Mouse (Mus musculus) kidney, embryonic 16.5 days (tissue): ENCODE results near the gene Pogz. TPM values are rescaled to one million over a fixed set of nuclear protein-coding genes. Genes with fewer than 3 reads are reported as not detected.

ENCODE experiments used
- ATAC-seq: fragments of 200-750 bp; cut with Nextera tagmentation; 2 replicates; pipeline ENCODE4 v1.8.0; 2017; ENCODE audit warnings: moderate TSS enrichment; ENCODE audit not compliant: low FRiP score, low TSS enrichment
- H3K27ac ChIP-seq: fragments of 300-500 bp; sonication (generic); 2 replicates; pipeline ENCODE4 v1.5.1; 2014; ENCODE audit warnings: low read length
- H3K27me3 ChIP-seq: fragments of 300-500 bp; sonication (generic); 2 replicates; pipeline ENCODE4 v1.6.1; 2014; ENCODE audit warnings: low read length, control low read depth, mixed read lengths; ENCODE audit not compliant: insufficient read depth
- H3K36me3 ChIP-seq: fragments of 300-500 bp; sonication (generic); 2 replicates; pipeline ENCODE4 v1.6.1; 2014; ENCODE audit warnings: low read length, control low read depth, mixed read lengths; ENCODE audit not compliant: insufficient read depth
- H3K4me1 ChIP-seq: fragments of 300-500 bp; sonication (generic); 2 replicates; pipeline ENCODE4 v1.6.1; 2014; ENCODE audit warnings: low read length, control low read depth, mixed read lengths; ENCODE audit not compliant: insufficient read depth
- H3K4me2 ChIP-seq: fragments of 300-500 bp; sonication (generic); replicated peaks from 2 replicates; pipeline ENCODE4 v1.6.1; 2014; ENCODE audit warnings: low read depth, low read length
- H3K4me3 ChIP-seq: fragments of 300-500 bp; sonication (generic); 2 replicates; pipeline ENCODE4 v1.5.1; 2014; ENCODE audit warnings: mild to moderate bottlenecking, low read length
- H3K9ac ChIP-seq: fragments of 300-500 bp; sonication (generic); replicated peaks from 2 replicates; pipeline ENCODE4 v1.6.1; 2014; ENCODE audit warnings: low read length
- H3K9me3 ChIP-seq: fragments of 300-500 bp; sonication (generic); 2 replicates; pipeline ENCODE4 v1.6.1; 2016; ENCODE audit warnings: low read length, control low read depth
- WGBS: fragments of 180-500 bp; shearing (Covaris S2); extraction: QIAGEN DNeasy Blood & Tissue Kit; methylation state at CpG from one replicate; pipeline ENCODE4 v1.1.7; 2014; 5-methylcytosine and 5-hydroxymethylcytosine counted together
- polyA plus RNA-seq: library from polyadenylated mRNA; unstranded; fragments of >200 nt; fragmentation: Nextera tagmentation; extraction: Ambion mirVana; gene quantifications from 2 replicates; pipeline ENCODE4 v1.2.1, GENCODE M21; 2015

The Pogz gene
- polyA plus RNA-seq = 15.9 and 21.0 TPM in 2 replicates

DNA sequence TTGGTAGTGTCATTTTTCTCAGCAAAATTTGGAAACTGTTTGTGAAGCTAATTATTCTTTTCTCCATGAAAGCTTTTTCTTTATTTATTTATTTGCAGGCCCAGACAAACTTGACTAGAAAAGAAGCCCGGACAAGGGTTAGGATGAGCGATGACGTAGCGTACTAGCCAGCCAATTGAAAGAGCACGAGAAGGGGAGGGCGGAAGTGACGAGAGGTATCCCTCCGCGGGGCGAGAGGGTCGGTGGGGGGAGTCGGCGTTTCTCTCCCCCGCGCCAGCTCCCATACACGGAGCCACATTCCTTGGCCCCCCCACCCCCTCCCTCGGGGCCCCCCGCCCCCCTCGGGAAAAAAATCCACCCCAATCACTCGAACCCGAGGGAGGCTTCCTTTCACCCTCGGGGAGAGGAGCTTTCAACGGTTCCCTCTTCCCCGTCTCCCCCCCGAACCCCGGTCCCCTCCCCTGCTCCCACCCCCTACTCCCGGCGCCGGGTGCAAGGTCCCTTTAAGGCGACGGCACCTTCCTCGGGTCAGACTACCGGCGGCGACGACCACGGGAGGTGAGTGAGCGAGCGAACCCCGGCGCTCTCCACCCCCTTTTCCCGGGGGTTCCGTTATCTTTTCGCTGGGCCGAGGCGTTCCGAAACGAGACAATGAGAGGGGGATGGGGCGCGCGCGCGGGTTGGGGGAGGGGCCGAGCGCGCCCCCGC, at the start of gene Pogz:
Pogz (plus strand) TSS at position 385 of the 708 bp plus-strand sequence.
- peak within 1 kb of the TSS; percentile 77 for H3K4me3 ChIP-seq
- H3K27ac ChIP-seq = peak within 1 kb of the TSS; percentile 98
- no peaks in the 10 kb centered on the region for H3K9me3 ChIP-seq
- WGBS = 0% methylated on average over 47 of the region's 57 CpGs
- peak; percentile 90 for ATAC-seq
- H3K4me1 ChIP-seq = peaks cover 4% of the 10 kb centered on the region; the same call in 1 of the 2 replicates
- no peaks in the 10 kb centered on the region for H3K27me3 ChIP-seq
- no peaks in the 10 kb centered on the region for H3K36me3 ChIP-seq
- peak within 1 kb of the TSS; percentile 96 for H3K9ac ChIP-seq
- H3K4me2 ChIP-seq = peak within 1 kb of the TSS; percentile 72

DNA sequence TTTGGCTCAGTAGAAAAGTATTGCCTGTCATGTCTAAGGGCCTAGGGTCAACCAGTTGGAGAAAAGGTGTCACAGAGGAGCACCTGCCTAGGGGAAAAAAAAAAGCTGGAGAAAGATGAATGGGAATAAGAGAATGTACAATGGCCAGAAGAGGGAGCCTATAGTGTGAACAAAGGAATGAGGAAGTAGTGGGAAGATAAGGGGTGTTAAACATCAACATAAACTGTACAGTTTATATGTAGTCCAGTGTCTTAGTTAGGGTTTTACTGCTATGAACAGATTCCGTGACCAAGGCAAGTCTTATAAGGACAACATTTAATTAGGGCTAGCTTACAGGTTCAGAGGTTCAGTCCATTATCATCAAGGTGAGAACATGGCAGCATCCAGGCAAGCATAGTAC, 48.3 kb upstream of the Pogz start:
- Histone ChIP-seq H3K9me3 (peaks cover 3% of the 10 kb centered on the region; the same call in 1 of the 2 replicates), H3K27ac (no peak overlapping the region), H3K27me3 (no peaks in the 10 kb centered on the region; the same call in 1 of the 2 replicates), H3K9ac (no peak overlapping the region), H3K36me3 (no peaks in the 10 kb centered on the region), H3K4me3 (no peak overlapping the region), H3K4me1 (peaks cover 5% of the 10 kb centered on the region; the same call in 1 of the 2 replicates), H3K4me2 (no peak overlapping the region)
- WGBS = 93% methylated on average over 1 of the region's 1 CpGs
- ATAC-seq = no peak

DNA sequence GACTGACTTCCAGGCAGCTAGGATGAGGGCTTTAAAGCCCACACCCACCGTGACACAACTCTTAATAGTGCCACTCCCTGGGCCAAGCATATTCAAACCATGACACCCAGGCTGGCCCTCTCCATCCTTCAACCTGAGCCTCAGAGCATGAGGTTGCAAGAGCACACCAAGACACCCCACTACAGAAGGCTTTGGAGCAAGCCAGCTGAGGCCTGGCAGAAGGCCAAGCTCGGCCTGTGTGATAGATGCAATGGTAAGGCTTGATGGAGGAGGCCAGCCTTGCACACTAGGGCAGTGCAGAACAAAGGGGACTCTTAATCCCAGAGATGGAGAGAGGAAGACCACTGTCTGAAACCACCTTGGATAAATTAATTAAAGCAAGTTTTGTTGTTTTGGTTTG, 47.9 kb upstream of the Pogz start:
- H3K9ac ChIP-seq = no peak overlapping the region
- no peak overlapping the region for H3K4me2 ChIP-seq
- H3K27ac ChIP-seq = no peak overlapping the region
- no peaks in the 10 kb centered on the region; the same call in 1 of the 2 replicates for H3K27me3 ChIP-seq
- H3K9me3 ChIP-seq = peaks cover 3% of the 10 kb centered on the region; the same call in 1 of the 2 replicates
- no peak for ATAC-seq
- H3K36me3 ChIP-seq = no peaks in the 10 kb centered on the region
- H3K4me3 ChIP-seq = no peak overlapping the region
- H3K4me1 ChIP-seq = peaks cover 5% of the 10 kb centered on the region; the same call in 1 of the 2 replicates
- 82% methylated on average over 2 of the region's 2 CpGs for WGBS

DNA sequence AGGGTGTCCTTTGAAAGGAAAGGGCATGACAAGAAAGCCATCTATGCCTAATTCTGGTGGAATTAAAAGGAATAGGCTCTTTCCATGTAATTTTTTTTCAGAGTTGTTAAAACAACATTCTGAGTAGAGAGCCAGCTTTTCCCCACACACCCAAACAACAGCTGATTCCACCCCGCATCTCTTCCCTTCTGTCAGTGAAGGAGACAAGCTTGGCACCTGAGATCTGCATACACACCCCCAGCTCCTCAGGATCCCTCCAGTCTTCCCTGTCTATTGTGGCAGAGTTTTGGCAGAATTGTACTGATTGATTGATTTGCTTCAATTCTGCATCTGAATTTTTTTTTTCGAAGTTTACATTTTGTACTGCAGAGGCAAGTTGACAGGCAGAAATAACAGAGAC, 45.1 kb upstream of the Pogz start:
- no peak overlapping the region for H3K4me3 ChIP-seq
- H3K9ac ChIP-seq = no peak overlapping the region
- ATAC-seq = no peak
- no peak overlapping the region for H3K4me2 ChIP-seq
- H3K4me1 ChIP-seq = peaks cover 2% of the 10 kb centered on the region; the same call in 1 of the 2 replicates
- H3K9me3 ChIP-seq = peaks cover 3% of the 10 kb centered on the region; the same call in 1 of the 2 replicates
- H3K27me3 ChIP-seq = no peaks in the 10 kb centered on the region
- 83% methylated on average over 2 of the region's 2 CpGs for WGBS
- no peaks in the 10 kb centered on the region for H3K36me3 ChIP-seq
- no peak overlapping the region for H3K27ac ChIP-seq

DNA sequence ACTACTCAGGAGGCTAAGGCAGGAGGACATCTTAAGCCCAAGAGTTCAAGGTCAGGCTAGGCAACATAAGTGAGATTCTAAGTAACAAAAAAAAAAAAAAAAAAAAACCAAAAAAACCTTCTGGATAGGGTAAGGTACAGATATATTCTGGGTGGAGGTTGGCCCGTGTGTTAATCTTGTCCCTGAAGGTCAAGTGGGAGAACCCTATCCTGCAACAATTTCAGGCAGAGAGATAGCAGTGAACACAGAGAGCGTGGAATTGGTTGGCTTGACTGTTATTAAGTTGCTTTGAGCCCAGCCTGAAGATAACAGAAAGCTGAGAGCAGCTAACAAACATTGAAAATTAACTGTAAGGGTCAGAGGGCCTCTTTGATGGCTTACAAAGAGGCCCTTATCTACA, 43.7 kb upstream of the Pogz start:
- Histone ChIP-seq H3K27me3 (no peaks in the 10 kb centered on the region), H3K9me3 (peaks cover 3% of the 10 kb centered on the region; the same call in 1 of the 2 replicates), H3K4me3 (no peak overlapping the region), H3K27ac (no peak overlapping the region), H3K9ac (no peak overlapping the region), H3K4me1 (no peaks in the 10 kb centered on the region), H3K4me2 (no peak overlapping the region), H3K36me3 (no peaks in the 10 kb centered on the region)
- ATAC-seq = no peak
- WGBS = 87% methylated on average over 2 of the region's 2 CpGs

DNA sequence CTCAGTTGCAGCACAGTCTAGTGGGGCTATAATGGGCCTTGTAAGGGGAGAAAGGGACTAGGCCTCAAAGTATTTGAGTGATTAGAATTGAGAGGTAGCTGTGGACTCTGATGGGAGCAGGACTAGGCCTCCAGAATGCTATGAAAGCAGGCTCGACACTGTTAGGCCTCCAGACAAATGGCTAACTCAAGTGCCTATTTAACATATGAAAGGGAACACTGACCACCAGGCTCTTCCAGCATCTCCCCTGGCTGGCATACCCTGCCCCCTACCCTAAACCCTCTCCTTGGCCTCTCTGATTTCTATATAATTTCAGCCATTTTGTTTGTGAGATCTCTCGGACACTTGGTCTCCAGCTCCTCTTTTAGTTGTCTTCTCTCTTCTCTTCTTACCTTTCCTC, 43.0 kb upstream of the Pogz start:
- H3K27ac ChIP-seq = no peak overlapping the region
- no peak for ATAC-seq
- no peak overlapping the region for H3K4me2 ChIP-seq
- peaks cover 3% of the 10 kb centered on the region; the same call in 1 of the 2 replicates for H3K9me3 ChIP-seq
- H3K27me3 ChIP-seq = no peaks in the 10 kb centered on the region
- H3K9ac ChIP-seq = no peak overlapping the region
- 72% methylated on average over 2 of the region's 2 CpGs for WGBS
- no peak overlapping the region for H3K4me3 ChIP-seq
- no peaks in the 10 kb centered on the region for H3K36me3 ChIP-seq
- no peaks in the 10 kb centered on the region for H3K4me1 ChIP-seq

DNA sequence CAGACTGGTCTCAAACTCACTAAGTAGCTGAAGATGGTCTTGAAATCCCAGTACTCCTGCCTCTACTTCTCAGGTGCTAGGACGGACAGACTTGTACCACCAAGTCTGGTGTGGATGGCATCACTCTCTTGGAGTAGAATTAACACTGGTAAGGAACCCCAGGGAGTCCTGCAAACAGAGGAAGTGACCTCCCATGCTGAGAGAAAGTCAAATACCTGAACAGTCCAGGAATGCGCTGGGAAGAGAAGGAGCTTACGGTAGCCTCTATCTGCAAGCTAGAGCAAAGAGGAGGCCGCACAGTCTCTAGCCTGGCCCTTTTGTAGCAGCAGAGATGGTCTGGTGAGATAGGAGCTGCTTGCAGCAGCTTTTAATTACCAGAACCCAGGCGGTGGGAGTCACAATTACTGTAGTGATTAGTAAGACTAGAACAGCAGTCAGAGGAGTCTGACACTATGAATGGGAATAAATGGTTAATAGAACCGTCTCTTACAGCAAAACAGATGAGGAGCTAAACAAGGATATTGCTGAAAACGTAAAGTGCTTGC, 41.7 kb upstream of the Pogz start:
- no peak overlapping the region for H3K27ac ChIP-seq
- H3K9me3 ChIP-seq = peaks cover 3% of the 10 kb centered on the region; the same call in 1 of the 2 replicates
- no peaks in the 10 kb centered on the region for H3K27me3 ChIP-seq
- H3K9ac ChIP-seq = no peak overlapping the region
- ATAC-seq = no peak
- H3K4me1 ChIP-seq = no peaks in the 10 kb centered on the region
- 67% methylated on average over 7 of the region's 7 CpGs for WGBS
- no peak overlapping the region for H3K4me2 ChIP-seq
- no peak overlapping the region for H3K4me3 ChIP-seq
- no peaks in the 10 kb centered on the region for H3K36me3 ChIP-seq

DNA sequence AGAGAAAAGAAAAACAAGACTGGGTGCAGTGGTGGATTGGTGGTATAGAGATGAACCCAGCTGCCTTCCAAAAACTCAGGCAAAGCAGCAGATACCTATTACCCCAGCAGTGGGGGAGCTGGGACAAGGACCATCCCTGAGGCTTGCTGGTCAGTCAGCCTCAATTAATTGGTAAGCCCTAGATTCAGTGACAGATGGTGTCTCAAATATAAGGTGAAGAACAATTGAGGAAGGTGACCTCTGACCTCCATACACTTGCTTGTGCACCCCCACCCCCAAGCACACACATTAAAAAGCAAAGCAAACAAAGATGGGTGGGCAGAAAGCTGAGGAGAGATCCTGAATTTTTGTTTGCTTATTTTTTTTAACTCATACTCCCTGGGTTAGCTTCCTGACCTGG, 41.2 kb upstream of the Pogz start:
- H3K4me2 ChIP-seq = no peak overlapping the region

DNA sequence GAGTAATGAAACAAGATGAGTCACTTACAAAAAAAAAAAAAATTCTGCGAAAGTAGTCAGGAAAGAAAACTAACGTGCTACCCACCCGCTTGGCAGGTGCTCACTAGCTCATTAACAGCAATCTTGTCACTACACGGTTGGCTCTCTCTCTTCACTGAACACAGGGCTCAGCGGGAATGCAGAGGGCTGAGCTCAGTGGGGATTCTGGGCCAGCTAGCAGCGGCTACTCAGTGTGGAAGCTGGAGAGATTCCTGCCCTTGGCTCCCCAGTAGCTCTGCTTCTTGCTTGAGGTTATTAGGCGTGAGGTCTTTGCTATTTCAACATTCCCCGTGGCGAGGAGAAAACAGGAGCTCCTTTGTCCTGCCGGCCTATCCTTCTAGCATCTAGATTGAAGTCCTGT, 33.2 kb upstream of the Pogz start:
- WGBS = 18% methylated on average over 10 of the region's 10 CpGs
- ATAC-seq = no peak
- peaks cover 2% of the 10 kb centered on the region; the same call in 1 of the 2 replicates for H3K9me3 ChIP-seq
- no peaks in the 10 kb centered on the region for H3K36me3 ChIP-seq
- peaks cover 6% of the 10 kb centered on the region; the same call in 1 of the 2 replicates for H3K27me3 ChIP-seq
- H3K4me3 ChIP-seq = no peak overlapping the region
- no peak overlapping the region for H3K9ac ChIP-seq
- no peaks in the 10 kb centered on the region for H3K4me1 ChIP-seq
- H3K27ac ChIP-seq = no peak overlapping the region
- no peak overlapping the region for H3K4me2 ChIP-seq

More for the DNA sequence above, 41.2 kb upstream of the Pogz start:
- Histone ChIP-seq H3K27ac (no peak overlapping the region), H3K4me1 (no peaks in the 10 kb centered on the region), H3K36me3 (no peaks in the 10 kb centered on the region), H3K9ac (no peak overlapping the region), H3K4me3 (no peak overlapping the region), H3K27me3 (no peaks in the 10 kb centered on the region), H3K9me3 (no peaks in the 10 kb centered on the region)
- ATAC-seq = no peak

DNA sequence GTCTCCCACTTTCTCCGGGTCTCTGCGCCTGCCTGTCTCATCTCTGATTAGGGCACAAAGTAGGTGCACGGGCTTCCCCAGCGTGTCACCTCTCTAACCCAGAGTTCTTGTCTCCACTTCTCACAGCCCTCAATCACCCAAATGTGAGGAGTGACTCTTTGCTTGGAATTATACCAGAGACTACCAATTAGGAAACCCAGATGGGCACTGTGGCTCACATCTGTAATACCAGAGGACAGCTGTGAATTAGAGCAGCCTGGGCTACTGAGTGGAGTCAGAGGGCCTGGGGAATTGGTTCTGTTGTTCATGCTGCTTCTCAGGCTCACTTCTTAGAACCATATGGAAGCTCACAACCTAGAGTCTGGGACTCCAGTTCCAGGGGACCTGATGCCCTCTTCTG, 32.4 kb upstream of the Pogz start:
- H3K9ac ChIP-seq = no peak overlapping the region
- no peaks in the 10 kb centered on the region for H3K4me1 ChIP-seq
- peaks cover 6% of the 10 kb centered on the region; the same call in 1 of the 2 replicates for H3K27me3 ChIP-seq
- no peak overlapping the region for H3K4me3 ChIP-seq
- no peak overlapping the region for H3K27ac ChIP-seq
- 86% methylated on average over 4 of the region's 4 CpGs for WGBS
- H3K4me2 ChIP-seq = no peak overlapping the region
- H3K36me3 ChIP-seq = no peaks in the 10 kb centered on the region
- no peak for ATAC-seq
- peaks cover 2% of the 10 kb centered on the region; the same call in 1 of the 2 replicates for H3K9me3 ChIP-seq
